Mouse (Mus musculus) heart, adult 18-20 months (tissue): Measurements from ENCODE around the gene Gm44805. TPM values are rescaled to one million over a fixed set of nuclear protein-coding genes. Genes with fewer than 3 reads are reported as not detected.

Source experiments
- DNase-seq, 2 experiments: peaks; one replicate each; pipeline ENCODE4 v3.0.0; 2021 to 2022; ENCODE audit warnings: mixed read lengths in 1 of 2
- total RNA-seq, 2 experiments: library from RNA; stranded (reverse); gene quantifications; 2 replicates each; pipeline ENCODE4 v1.2.3; 2021

Gm44805 gene
- total RNA-seq, 2 experiments from 2014 or later, result not detected

DNA sequence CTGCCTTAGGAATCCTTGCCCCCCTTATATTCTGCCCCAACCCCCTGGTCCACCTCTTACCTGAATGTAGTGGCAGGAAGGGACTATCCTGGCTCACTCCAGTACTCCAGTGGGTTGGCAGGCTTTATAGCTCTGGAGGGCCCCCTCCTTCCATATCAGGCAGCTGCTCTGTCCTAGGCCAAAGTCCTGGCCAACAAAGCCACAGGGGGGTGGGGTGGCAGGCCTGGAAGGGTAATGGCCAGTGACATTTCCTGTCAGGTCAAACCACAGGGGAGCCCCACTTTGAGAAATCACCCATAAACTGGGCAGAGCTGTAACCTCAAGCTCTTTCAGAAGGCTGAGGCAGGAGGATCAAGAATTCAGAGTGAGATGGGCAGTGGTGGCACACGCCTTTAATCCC is 4.6 kb downstream of the Gm44805 start:
- no peak for DNase-seq

- DNase-seq, result no peak
Observed at GRCm38 (mm10) chr7:19675824-19676223, 5.4 kb downstream of the Gm44805 start.

- DNase-seq, result no peak
Observed at GRCm38 (mm10) chr7:19673083-19673699, 8.0 kb downstream of the Gm44805 start.

- DNase-seq, result no peak
Observed at GRCm38 (mm10) chr7:19671511-19671910, 9.7 kb downstream of the Gm44805 start.

- peak; percentile 95 for DNase-seq
Observed at GRCm38 (mm10) chr7:19668947-19669721, 12.1 kb downstream of the Gm44805 start.

DNA sequence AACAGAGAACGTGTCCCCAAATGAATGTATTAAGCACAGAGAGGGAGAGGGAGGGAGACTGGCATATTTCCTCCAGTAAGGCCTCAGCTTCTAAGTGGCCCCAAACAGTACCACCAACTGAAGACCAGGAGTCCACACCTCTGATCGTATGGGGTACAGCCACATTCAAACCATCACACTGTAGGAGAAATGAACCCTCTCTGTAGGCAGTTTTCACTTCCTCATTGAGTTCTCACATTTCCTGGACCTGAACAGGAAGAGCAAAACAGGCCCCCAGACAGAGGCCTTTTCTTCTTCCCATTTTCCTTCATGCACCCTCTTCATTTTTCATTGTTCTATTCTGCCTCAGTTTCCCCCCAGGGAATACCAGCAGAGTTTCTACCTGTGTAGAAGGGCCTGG is 13.8 kb downstream of the Gm44805 start:
- DNase-seq, result no peak

GRCm38 (mm10) chr7:19666750-19667149 is 14.5 kb downstream of the Gm44805 start:
- DNase-seq, result no peak

- DNase-seq, result peak; percentile 98 to 99
Observed at GRCm38 (mm10) chr7:19664955-19665841, 16.0 kb downstream of the Gm44805 start, which contains the start of gene Clptm1. Gene Clptm1 (minus strand): TSS chr7:19665033.

DNA sequence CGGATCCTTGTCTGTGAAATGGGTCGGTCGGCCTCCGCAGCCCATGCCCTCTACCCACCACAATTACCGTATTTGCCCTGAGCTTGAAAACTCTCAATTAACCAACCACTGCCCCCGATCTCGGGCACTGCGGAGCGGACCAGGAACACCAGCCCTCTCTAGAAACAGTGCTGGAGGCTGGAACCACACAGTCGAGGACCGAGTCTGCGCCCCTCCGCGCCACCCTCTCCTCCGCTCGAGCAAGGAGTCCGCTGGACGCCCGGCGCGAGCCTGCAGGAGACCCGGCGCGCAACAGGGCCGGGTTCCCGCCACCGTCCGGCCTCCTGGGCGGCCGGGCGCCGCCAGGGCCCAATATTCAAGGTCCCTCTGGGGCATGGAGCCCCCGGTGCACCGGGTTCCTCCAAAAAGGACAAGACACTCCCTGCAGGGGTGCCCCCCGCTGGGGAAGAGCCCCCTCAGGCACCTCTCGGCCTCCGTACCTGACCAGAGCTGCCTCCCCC is 16.7 kb downstream of the Gm44805 start:
- no peak for DNase-seq

GRCm38 (mm10) chr7:19663940-19664339 is 17.3 kb downstream of the Gm44805 start:
- no peak for DNase-seq

DNA sequence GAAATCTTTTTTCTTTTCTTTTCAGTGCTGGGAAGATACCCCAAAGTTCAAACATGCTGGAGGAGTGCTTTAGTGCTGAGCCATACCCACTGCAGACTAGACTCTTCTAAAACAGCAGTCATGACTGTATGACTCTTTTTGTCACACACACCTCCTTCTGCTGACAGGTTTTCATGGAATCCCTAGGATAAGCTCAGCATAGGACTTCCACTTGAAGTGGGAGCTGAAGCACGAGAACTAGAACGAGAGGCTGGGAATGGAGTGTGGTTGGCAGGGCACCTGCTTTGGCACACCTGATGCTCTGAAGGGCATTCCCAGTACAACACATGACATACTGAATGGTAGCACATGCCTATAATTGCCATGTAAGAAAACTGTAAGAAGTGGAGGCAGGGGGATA is 28.6 kb downstream of the Gm44805 start:
- peak; percentile 78 to 84 for DNase-seq

DNA sequence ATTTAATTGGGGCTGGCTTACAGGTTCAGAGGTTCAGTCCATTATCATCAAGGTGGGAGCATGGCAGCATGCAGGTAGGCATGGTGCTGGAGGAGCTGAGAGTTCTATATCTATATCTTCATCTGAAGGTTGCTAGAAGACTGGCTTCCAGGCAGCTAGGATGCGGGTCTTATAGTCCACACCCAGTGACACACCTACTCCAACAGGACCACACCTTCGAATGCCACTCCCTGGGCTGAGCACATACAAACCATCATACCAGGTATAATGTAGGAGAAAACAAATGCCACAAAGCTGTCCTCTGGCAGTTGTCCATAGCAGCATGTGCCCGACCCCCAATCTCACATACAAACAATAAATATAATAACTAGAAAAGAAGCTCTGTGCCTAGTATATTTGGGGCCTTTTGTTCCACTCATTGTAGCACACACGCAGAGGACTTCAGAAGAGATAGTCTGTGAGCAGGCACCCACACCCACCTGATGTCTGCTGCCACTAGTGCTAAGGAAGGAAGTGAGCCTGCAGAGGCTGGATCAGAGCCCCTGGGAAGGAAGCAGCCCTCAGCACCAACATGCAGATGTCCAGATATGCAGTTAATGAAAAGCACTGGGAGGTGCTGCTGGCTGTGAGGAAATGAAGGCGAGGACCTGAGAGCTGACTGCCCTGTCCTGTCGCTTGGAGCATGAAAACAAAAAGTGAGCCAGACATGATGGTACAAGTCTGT is 30.0 kb downstream of the Gm44805 start:
- DNase-seq, result no peak

GRCm38 (mm10) chr7:19641223-19641622 is 40.0 kb downstream of the Gm44805 start:
- no peak for DNase-seq

GRCm38 (mm10) chr7:19635074-19635827 is 46.0 kb downstream of the Gm44805 start:
- DNase-seq, result no peak

- no peak for DNase-seq
Observed at GRCm38 (mm10) chr7:19634591-19634990, 46.6 kb downstream of the Gm44805 start.

- no peak for DNase-seq
Observed at GRCm38 (mm10) chr7:19633855-19634254, 47.4 kb downstream of the Gm44805 start.

DNA sequence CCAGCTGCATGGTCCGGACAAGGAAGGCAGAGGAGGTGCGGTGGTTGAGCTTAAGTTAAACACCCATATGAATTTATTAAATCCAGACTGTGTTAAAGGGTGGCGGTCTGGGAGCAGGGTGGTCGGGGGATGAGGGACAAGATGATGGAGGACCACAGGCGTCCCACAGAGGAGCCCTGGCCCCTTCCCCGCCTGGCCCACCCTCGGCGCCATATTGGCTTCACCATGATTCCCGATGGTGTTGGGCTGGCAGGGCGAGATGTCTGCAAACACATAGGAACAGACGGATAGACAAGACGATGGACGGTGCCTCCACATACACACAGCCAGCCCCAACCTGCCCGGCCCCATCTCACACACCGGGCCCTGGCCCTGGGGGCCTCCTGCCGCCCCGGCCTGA is 48.0 kb downstream of the Gm44805 start:
- DNase-seq, result no peak

DNA sequence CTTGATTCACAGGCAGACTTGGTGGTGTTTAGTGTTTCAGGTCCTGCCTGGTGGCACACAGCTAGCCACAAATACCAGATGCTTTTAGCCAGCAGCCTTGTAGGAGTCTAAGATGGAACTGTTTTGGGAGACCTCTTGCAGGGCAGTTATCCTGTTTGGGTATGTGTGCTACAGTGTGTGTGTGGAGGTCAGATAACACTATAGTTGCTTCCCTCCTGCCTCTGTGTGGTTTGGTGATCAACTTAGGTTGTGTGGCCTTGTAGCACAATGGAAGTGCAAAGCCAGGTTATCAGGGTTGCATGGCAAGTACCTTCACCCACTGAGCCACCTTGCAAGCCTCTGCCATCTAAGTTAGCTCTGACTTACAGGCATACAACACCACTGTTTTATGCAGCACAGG is 48.5 kb downstream of the Gm44805 start:
- no peak for DNase-seq

DNA sequence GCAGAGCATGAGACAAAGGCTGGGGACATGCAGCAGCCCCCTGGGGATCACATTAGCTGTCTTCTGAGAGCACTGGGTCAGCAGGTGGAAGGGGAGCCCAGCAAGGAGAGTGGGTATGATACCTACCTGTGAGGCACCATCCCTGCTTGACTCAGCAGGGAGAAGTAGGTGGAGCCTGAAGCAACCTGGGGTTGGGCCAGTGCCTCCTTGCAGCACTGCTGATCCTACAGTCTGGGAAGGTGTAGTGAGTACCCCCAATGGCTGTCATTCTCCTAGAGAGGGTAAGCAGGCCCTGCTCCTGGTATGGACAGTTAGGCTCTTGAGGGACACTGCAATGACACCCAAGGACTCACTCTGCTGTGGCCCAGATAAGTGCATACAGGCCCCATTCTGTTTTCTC is 48.9 kb downstream of the Gm44805 start:
- DNase-seq, result no peak

GRCm38 (mm10) chr7:19629361-19629734 is 51.9 kb downstream of the Gm44805 start, which contains the start of gene Relb:
Gene Relb (minus strand): TSS chr7:19629438.
- peak; percentile 93 to 94 for DNase-seq
